Mouse (Mus musculus) 416B (cell line): Measurements from ENCODE around the gene Gpr1.

Experiments
- DNase-seq: peaks from one replicate; pipeline ENCODE4 v3.0.0; 2011; ENCODE audit warnings: low read depth

The Gpr1 gene

DNA sequence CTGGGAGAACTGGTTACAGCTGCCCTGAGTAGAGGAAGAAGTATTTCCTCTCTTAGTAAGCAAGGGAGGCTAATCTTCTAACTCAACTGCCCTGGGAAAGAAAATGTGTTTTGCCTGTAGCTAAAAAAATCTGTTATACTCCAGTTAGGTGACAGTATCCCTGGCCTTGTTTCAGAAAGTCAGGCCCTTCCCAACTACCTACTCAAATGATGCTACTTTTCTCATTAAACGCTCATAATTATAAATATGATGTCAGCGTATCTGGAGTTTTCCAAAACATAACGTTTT, at the start of gene Gpr1:
Gpr1 (minus strand) TSS at position 273 of the 288 bp plus-strand sequence.
- no peak for DNase-seq

DNA sequence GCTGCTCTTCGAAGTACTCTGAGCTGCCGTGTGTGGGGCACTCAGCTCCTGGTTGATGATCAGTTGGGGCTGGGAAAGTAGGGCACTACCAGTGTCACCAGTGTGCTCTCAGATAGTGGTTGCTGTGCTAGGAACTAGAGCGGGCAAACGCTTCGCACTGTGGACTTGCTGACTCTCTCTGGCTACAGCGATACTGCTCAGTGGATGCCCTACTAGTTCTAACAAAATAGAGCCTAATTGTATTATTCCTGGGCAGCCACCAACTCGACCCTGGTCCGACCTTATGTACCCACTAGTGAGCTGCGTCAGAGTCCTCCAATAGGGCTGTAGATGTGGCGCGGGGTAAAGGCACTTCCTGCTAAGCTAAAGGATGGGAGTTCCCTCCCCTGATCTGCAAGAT, 49.3 kb upstream of the Gpr1 start:
- no peak for DNase-seq

DNA sequence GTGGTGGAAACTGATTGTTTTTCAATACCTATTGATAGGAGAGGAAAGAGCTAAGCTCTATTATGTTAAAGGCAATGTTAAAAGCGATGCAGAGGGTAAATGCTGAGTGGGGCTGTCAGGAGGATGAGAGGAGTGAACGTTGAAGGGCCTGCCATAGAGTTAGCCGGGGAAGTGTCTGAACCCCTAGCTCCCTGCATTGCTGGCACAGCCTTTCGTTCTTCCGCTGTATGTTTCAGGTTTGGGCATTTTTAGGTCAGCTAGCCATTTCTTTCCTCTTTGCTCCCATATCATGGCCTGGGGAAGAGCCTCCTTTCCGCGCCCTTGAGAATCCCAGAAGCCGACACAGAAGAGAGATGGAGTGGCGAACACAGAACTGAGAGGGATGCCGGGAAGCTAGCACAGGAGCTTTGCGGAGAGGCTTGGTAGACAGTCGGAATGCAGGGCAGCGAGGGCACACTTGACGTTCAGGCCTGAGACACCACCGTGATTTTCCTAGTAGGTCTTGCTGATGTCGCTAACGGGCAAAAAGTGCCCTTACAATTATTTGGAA, 46.8 kb upstream of the Gpr1 start:
- no peak for DNase-seq

DNA sequence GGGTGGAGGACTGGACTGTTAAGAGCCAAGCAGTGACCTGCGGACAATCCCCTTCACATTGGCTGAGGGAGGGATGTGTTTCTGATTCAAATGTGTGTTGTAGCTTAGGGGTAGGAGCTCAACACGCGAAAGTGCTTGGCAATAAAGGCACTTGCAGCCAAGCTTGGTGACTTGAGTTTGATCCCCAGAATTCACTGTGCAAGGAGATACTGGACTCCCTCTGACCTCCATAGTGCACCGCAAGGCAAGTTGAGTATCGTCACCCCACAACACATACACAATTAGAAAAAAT, 46.3 kb upstream of the Gpr1 start:
- no peak for DNase-seq

DNA sequence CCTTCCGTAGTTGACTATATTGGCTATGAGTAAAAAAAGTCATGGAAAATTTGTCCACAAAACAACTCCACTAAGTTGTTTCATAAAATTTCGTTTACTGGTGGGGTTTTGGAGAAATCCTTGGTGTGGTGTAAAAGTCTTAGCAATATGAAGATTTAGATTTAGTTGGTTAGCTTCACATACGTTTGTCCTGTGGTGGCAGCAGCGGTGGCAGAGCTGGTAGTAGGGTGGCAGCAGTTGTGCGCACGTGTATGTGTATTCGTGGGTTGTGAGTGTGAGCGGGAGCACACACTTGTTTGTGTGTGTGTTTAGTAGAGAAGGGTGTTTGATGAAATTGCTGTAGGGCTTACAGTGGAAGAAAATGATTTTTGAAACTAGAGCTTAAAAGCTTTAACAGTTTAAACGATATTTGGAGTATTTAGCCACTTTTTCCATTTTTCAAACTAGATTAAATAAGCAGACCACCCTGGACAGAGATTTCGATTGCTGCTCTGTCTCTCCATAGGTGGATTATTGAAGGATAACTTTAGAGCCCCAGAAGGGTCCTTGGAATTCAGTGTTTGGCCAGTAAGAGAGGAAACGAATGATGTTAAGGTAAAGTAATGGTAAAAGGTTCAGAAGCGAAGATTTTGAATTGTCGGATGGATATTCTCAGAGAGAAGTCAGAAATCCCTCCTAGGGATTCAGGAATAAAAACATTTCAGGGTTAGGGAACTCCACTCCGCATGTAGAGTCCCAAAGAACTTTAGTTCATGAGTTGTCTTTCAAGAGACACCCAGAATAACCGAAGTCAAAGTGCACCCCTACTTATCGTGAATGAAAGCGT, 45.8 kb upstream of the Gpr1 start:
- DNase-seq: no peak

DNA sequence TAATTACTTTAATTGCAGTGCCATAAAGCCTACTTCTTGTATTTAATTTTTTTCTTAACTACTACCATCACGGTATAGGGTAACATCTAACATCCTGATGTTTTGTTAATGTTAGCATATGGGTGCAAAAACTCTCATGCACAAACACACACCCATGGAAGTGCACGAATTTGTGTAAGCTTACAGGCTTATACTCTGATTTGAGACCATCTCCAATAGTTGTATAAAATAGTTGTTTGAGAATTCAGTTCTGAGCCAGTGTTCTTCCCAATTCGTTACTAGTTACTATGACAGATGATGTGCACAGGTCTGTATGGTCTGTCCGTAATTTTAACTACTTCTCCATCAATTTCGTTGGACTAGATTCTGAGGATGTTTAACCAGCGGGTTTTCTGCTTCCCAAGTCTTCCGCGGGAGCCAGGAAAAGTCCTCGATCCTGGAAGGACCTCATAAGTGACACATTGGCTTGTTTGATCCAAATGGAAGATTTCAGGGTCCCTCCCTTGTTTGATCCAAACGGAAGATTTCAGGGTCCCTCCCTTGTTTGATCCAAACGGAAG, 45.0 kb upstream of the Gpr1 start:
- no peak for DNase-seq

DNA sequence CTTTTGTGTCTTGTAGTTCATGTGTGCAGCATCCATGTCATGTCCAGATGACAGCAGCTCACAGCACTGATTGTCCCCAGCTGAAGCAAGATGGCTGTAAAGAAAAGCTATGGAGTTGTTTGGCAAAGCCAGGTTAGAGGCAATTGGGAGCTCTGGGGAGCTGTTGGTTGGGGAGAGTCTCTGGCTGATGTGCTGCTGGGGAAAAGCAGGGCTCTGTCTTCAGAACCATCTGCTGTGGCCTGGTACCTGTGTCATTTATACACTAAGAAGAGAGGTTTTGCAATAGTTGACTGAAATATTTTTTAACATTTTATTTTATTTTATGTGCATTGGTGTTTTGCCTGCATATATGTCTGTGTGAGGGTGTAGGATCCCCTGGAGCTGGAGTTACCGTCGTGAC, 44.2 kb upstream of the Gpr1 start:
- no peak for DNase-seq

DNA sequence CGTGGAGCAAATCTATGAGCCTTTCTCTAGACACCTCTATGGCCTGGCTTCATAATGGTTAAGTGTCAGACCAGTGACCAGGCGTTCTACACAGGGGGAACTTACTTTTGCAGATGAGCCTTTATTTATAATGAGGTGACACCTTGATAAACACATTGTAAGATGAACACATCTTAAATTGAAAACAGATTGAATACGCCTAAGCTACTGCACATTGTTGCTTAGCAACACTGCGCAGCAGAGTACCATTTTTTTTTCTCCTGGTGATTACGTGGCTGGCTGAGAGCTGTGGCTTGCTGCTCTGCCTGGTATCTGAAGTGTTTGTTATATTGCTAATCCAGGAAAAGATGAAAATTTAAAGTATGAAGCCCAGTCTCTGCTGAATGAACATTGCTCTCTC, 41.7 kb upstream of the Gpr1 start:
- no peak for DNase-seq

DNA sequence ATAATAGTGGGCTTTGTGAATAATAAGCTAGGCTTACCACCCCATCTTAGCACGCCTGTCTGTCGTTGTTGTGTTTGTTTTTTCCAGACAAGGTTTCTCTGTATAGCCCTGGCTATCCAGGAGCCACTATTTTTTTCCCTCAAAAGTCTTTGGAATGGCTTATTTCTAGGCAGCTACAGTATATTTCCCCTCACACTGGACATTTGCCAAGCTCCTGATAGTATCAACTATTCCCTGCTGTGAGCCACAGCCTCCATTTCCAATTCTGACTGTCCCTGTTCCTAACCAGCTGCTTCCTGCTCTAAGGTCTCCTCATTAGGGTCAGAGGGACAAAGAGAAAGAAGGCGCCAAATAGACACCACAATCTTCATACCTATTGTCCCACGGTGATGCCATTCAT, 40.8 kb upstream of the Gpr1 start:
- DNase-seq: no peak

DNA sequence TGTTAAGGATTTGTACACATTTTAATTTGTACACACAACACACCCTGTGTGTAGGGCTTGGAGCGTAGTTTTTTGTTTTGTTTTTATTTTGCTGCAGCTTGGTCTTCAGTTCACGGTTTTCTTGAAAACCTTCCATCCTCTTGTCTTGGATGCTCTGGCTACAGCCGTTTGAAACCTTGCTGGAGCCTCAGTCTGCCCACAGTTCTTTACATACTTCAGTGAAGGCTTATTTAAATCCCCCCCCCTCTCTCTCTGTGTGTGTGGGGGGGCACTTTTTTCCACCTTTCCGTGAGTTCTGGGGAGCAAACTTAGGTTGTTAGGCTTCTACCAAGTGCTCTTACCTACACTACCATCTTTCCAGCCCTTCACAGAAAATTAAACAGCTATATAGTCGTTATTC, 38.9 kb upstream of the Gpr1 start:
- DNase-seq: no peak

DNA sequence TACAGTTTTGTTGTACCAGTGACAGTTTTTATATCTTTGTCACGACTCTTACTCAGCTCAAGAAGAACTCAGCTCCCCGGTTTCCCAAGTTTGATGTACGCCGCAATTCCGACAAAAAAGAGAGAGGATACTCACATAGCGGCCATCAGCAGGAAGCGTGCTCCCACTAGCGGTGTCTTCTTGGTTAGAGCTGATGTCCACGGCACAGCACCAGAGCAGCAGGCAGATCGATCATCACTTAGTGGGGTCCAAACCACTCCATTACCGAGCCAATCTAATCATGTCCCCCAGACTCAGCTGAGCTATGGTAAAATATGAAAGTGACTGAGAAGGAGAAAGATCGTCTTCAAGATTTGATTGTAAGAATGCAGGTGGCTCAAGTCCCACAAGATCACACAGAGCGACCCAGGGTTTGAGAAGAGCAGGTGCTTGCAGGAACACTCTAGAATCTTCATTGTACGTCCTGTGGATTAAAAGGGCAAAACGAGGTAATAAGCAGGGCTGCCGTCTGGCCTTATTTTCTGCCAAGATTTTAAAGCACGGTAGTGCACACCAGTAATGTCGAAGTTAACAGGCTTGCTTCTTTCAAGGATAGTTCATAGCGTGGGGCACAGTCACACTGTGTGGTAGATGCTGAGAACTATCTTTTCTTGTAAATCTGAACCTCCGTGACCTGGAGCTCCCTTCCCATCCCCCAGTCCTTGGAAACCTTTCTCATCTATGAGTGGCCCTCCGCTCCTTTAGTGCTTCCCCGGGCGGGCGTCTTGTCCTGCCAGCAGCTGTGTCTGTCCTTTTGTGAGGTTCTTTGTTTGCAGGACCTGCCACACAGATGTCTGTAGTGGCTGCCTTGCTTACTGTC, 38.2 kb upstream of the Gpr1 start:
- DNase-seq: no peak

DNA sequence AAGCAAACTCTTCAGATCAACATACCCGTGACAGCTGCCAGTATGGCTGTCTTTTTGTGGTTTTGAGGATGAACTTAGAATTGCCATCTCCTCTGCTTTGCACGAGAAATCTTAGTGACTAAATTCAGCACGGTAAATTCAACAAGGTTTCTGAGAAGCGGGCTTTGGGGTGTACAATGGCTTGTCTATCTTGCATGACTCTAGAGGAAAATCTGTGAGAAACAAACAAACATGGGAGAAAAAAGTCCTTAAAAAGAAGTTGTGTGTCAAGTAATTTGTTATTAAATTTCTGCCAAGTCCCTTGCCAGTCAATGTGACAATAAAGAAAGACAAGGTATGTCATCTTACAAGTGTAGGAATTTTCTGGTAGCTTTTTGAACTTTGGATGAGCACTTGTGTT, 34.9 kb upstream of the Gpr1 start:
- no peak for DNase-seq

DNA sequence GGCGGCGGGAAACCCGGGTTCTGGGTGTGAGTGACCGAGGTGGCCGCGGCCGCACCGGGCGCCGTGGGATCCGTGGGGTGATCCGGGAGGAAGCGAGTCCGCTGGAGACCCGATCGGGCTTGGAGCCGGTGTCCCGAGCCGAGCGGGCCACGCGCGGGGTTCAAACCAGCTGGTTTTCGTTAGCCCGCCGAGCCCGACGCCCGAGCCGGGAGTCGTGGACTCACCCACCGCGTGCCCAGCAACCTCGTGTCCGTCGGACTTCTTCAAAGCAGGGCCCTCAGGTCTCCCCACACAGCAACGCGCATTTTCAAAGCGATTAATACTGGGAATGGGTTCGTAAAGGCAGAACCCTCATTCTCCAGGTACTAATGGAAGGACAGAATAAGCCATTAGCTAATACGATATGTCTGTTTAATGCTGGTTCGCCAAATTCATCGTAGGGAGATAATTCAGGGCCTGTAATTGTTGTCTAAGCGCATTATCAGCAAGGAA, 34.1 kb upstream of the Gpr1 start:
- no peak for DNase-seq

DNA sequence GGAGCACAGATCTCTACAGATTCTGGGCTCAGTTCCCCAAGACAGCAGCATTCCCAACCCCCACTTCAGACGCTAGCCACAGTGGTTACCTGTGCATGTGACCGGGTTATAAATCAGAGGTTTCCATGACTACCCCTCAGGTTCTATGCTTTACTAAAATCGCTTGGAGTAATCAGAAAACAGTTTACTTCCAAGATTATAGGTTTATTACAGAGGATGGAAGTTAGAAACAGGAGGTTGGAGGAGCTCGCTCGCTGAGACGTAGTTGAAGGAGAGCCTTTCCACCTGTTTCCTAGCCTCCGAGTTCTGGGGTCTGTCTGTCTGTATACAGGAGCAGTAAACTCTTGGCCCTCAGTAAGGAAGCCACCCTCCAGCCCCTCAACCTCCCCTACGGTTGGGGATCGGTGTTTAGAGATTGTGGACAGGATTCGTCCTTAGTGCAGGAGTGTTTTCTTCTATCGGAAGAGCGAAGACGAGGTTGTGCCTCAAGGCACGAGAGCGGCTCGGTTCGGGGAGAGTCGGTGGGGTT, 33.6 kb upstream of the Gpr1 start:
- DNase-seq: no peak

DNA sequence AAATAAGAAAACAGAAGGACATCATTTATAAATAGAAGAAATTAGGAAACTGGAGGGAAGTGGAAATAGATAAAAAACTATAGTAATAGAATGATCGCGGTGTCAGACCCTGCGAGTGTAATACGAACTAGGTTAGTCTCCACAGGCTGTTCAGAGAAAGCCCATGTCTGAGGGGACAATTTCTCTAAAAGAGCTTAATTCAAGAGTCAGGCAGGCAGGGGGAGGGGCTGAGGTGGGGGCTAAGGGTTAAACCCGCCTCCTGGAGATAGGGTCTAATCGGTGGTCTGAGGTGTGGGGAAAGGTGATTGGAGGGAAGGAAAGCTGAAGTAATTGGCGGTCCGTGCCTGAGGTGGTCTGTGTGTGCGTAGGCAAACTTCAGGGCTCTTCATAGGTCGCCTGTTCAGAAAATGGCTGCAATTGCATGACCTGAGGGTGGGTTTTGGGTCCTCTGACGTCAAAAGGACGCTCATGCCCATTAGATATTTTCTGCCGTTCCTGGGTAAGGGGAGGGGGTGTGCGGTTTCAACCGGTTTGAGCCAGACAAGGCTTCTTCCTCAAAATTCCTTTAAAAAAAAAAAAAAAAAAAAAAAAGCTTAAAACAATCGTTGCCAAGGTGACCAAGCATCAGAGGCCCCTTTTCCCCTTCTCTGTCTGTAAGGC, 32.6 kb upstream of the Gpr1 start:
- DNase-seq: no peak

DNA sequence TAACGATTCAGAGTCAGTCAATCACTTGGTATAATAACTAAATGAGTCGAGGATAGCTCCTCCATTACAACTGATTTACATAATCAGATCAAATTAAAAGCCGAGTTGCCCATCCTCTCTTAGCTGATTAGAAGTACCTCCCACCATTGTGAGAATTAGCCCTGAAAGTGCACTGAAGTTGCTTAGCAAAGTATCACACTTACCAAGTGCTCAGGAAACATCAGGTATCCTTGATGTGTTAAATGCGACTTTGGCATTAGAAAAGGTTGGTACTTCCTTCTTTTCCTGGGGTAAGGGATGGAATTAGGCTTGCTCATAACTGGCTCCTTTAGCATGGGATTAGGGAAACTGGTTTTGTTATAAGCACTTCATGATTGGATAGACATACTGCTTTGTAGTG, 29.5 kb upstream of the Gpr1 start:
- DNase-seq: no peak

DNA sequence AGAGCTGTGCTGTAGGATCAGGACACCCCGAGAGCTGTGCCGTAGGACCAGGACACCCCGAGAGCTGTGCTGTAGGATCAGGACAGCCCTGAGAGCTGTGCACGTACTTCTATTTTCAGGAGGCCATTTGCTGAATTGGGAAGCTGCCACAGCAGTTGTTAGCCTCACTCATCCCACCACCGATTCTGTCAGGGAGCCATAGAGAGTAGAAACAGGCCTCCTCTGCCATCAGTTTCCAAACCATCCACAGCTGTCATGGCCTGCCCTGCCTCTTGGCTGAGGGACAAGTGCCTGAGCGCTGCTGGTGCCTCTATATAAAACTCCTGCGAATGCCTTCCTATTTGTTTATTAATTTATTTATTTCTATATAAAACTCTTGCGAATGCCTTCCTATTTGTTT, 25.4 kb upstream of the Gpr1 start:
- DNase-seq: no peak

DNA sequence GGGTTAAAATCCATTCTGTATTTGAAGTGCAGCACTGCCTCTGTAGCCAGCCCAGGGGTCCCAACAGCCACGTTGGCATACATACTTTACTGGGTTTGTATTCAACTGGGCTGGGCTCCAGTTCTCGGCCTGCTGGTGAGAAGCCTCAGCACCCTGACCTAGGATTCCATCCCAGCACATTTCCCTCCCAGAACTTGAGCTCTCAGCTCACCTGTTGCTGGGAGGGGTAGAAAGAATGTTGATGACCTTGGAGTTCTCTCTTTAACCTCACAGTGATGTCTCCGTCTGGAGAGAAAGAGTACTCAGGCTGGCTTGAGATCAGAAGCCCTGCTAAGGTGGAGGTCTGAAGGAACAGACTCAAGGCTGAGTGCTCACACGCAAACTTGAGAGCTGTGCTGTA, 25.0 kb upstream of the Gpr1 start:
- no peak for DNase-seq

DNA sequence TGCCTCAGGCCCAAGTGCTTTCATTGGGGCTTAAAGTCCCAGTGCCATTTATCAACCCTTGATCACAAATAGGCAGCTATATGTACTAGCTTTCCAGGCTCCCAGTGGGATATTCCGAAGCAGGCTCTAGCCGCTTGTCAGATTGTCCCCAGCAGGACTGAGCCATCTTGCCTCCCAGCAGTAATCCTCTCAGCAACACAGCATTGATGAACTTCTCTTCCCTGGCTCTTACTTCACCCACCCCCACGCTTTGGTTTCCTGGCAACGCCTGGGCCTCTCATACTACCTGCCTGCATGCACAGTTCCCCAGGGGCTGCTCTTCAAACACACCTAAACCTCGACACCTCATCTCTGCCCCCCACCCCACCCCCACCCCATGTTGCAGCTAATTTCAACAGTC, 23.0 kb upstream of the Gpr1 start:
- DNase-seq: no peak

DNA sequence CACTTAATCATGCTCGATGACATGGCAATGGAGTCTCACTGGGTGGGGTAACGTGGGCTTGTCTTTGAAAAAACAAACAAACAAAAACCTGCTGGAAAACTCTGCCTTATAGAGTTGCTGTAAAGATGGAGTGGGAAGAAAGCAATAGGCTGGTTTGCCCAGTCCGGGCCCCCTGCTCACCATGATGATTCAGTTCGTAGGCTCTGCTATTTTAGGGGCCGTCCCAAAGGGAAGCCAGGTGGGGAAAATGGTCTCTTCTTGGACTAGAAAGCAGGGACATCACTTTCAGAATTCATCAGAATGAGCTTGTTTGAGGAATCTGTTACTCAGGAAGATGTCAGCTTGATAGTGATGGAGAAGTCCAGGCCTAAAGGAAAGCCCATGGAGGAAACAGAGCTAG, 12.9 kb upstream of the Gpr1 start:
- DNase-seq: no peak

DNA sequence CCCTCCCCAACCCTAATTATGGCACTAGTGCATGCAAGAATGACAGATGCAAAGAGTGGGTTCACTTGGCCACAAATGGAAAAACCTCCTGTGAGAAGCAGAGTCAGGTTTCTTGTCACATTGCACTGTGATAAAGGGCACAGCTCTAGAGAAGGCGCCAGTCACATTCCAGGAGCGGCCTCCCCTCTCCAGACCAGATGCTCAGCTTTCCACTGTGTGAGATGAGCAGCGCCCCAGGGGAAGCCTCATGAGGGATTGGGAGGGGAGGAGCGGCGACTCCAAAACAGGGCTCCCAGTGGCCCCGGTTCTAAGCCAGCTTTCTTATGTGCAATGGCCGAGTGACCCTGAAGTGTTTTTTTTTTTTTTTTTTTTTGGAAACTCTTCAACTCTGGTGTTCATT, 11.5 kb upstream of the Gpr1 start:
- no peak for DNase-seq

DNA sequence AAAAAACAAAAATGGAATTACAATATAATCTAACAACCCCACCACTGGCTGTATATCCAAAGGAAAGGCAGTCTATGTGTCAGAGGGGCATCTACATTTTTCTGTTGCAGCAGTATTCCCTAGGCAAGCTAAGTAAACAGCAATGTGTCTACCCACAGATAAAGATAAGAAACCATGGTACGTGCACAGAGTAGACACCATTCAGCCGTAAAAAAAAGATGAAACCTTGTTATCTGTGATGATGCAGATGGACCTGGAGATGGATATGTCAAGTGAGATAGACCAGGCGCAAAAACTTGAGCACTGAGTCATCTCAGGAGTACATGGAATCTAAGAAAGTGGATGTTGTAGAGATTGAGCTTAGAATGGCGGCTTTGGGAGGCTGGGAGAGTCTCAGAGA, 10.7 kb upstream of the Gpr1 start:
- DNase-seq: no peak
